Mouse (Mus musculus) skeletal muscle tissue, adult 2 months (tissue): ENCODE results near the gene Dyrk1b.
"Not testable (repeated sequence)": the region's sequence is repeated elsewhere in the genome, so short reads cannot be mapped to it uniquely, and the experiment has no call there.

ENCODE experiments used
- DNase-seq: peaks from one replicate; pipeline ENCODE4 v3.0.0-alpha.2; 2012; ENCODE audit warnings: low read depth, low spot score

Dyrk1b gene

GRCm38 (mm10) chr7:28179228-28179627 is at the start of gene Dyrk1b:
TSS of gene Dyrk1b (plus strand) at chr7:28179469.
- peak; percentile 99 for DNase-seq

GRCm38 (mm10) chr7:28137613-28138012 is 41.7 kb upstream of the Dyrk1b start:
- DNase-seq, result no peak

GRCm38 (mm10) chr7:28148263-28148662 is 31.0 kb upstream of the Dyrk1b start:
- DNase-seq, result peak; percentile 32

GRCm38 (mm10) chr7:28149841-28150240 is 29.4 kb upstream of the Dyrk1b start:
- DNase-seq, result no peak

GRCm38 (mm10) chr7:28151584-28152221 is 27.6 kb upstream of the Dyrk1b start:
- DNase-seq, result no peak

GRCm38 (mm10) chr7:28153595-28153994 is 25.7 kb upstream of the Dyrk1b start:
- DNase-seq, result not testable (repeated sequence)

- no peak for DNase-seq
Observed at GRCm38 (mm10) chr7:28159292-28159691, 20.0 kb upstream of the Dyrk1b start.

GRCm38 (mm10) chr7:28159893-28160292 is 19.4 kb upstream of the Dyrk1b start:
- DNase-seq, result no peak

GRCm38 (mm10) chr7:28161163-28161749 is 18.0 kb upstream of the Dyrk1b start:
- no peak for DNase-seq

- DNase-seq, result no peak
Observed at GRCm38 (mm10) chr7:28165406-28165805, 13.9 kb upstream of the Dyrk1b start.

GRCm38 (mm10) chr7:28168320-28169115 is 10.8 kb upstream of the Dyrk1b start:
- no peak for DNase-seq

GRCm38 (mm10) chr7:28169489-28170422 is 9.5 kb upstream of the Dyrk1b start, which contains the start of gene Fbl:
TSS of gene Fbl (plus strand) at chr7:28169710.
- peak; percentile 87 for DNase-seq

GRCm38 (mm10) chr7:28175358-28175757 is 3.9 kb upstream of the Dyrk1b start:
- DNase-seq, result no peak

- DNase-seq, result peak; percentile 98
Observed at GRCm38 (mm10) chr7:28179741-28180377, 590 bp downstream of the Dyrk1b start.

GRCm38 (mm10) chr7:28180890-28181289 is 1.6 kb downstream of the Dyrk1b start:
- no peak for DNase-seq

GRCm38 (mm10) chr7:28181376-28181775 is 2.1 kb downstream of the Dyrk1b start:
- no peak for DNase-seq

- DNase-seq, result peak; percentile 61
Observed at GRCm38 (mm10) chr7:28182320-28182719, 3.1 kb downstream of the Dyrk1b start.

- no peak for DNase-seq
Observed at GRCm38 (mm10) chr7:28185884-28186283, 6.6 kb downstream of the Dyrk1b start.

- no peak for DNase-seq
Observed at GRCm38 (mm10) chr7:28186631-28187030, 7.4 kb downstream of the Dyrk1b start.

- no peak for DNase-seq
Observed at GRCm38 (mm10) chr7:28191489-28191888, 12.2 kb downstream of the Dyrk1b start.

GRCm38 (mm10) chr7:28191903-28192302 is 12.6 kb downstream of the Dyrk1b start:
- no peak for DNase-seq
